Mouse (Mus musculus) limb, embryonic 10.5 days (tissue): Measurements from ENCODE around the gene Bmp6. TPM values are rescaled to one million over a fixed set of nuclear protein-coding genes. Genes with fewer than 3 reads are reported as not detected.

Source experiments
- DNase-seq: peaks from one replicate; pipeline ENCODE4 v3.0.0-alpha.2; 2017; ENCODE audit warnings: low spot score
- H3K27ac ChIP-seq: fragments of 300-500 bp; sonication (generic); 2 replicates; pipeline ENCODE4 v1.5.1; 2016; ENCODE audit warnings: mild to moderate bottlenecking
- H3K27me3 ChIP-seq: fragments of 300-500 bp; sonication (generic); 2 replicates; pipeline ENCODE4 v1.6.1; 2016; ENCODE audit warnings: low read depth, mild to moderate bottlenecking; ENCODE audit not compliant: poor library complexity, severe bottlenecking
- H3K36me3 ChIP-seq: fragments of 300-500 bp; sonication (generic); 2 replicates; pipeline ENCODE4 v1.6.1; 2016; ENCODE audit warnings: mild to moderate bottlenecking, moderate library complexity
- H3K4me1 ChIP-seq: fragments of 300-500 bp; sonication (generic); 2 replicates; pipeline ENCODE4 v1.6.1; 2016
- H3K4me3 ChIP-seq: fragments of 300-500 bp; sonication (generic); 2 replicates; pipeline ENCODE4 v1.5.1; 2016; ENCODE audit warnings: mild to moderate bottlenecking, moderate library complexity
- H3K9me3 ChIP-seq: fragments of 300-500 bp; sonication (generic); replicated peaks from 2 replicates; pipeline ENCODE4 v1.6.1; 2016; ENCODE audit warnings: mild to moderate bottlenecking
- WGBS: fragments of 180-500 bp; shearing (Covaris S2); methylation state at CpG from one replicate; pipeline ENCODE4 v1.1.7; 2016; 5-methylcytosine and 5-hydroxymethylcytosine counted together
- polyA plus RNA-seq: library from polyadenylated mRNA; unstranded; fragments of >200 nt; fragmentation: Nextera tagmentation; extraction: Ambion mirVana; gene quantifications from 2 replicates; pipeline ENCODE4 v1.2.1, GENCODE M21; 2016

Bmp6 gene
- polyA plus RNA-seq, 1 experiment from 2014 or later, result 0.30 TPM

- H3K4me3 ChIP-seq, result no peak overlapping the region
- no peak for DNase-seq
- H3K9me3 ChIP-seq, result no peaks in the 10 kb centered on the region
- no peak overlapping the region for H3K27ac ChIP-seq
- no peaks in the 10 kb centered on the region for H3K27me3 ChIP-seq
- peaks cover 98% of the 10 kb centered on the region for H3K36me3 ChIP-seq
- WGBS, result 93% methylated on average over 8 of the region's 8 CpGs
- no peaks in the 10 kb centered on the region for H3K4me1 ChIP-seq
Observed at GRCm38 (mm10) chr13:38509681-38510341, 164.9 kb downstream of the Bmp6 start.

GRCm38 (mm10) chr13:38511979-38512378, 167.1 kb downstream of the Bmp6 start:
- H3K27ac ChIP-seq, result no peak overlapping the region
- H3K36me3 ChIP-seq, result peaks cover 98% of the 10 kb centered on the region
- WGBS, result 93% methylated on average over 10 of the region's 10 CpGs
- no peaks in the 10 kb centered on the region for H3K4me1 ChIP-seq
- no peaks in the 10 kb centered on the region for H3K27me3 ChIP-seq
- no peak for DNase-seq
- no peaks in the 10 kb centered on the region for H3K9me3 ChIP-seq
- no peak overlapping the region for H3K4me3 ChIP-seq

- no peaks in the 10 kb centered on the region for H3K27me3 ChIP-seq
- no peak overlapping the region for H3K27ac ChIP-seq
- H3K4me1 ChIP-seq, result no peaks in the 10 kb centered on the region
- 94% methylated on average over 7 of the region's 7 CpGs for WGBS
- H3K36me3 ChIP-seq, result peaks cover 98% of the 10 kb centered on the region
- H3K9me3 ChIP-seq, result no peaks in the 10 kb centered on the region
- H3K4me3 ChIP-seq, result no peak overlapping the region
- DNase-seq, result no peak
Observed at GRCm38 (mm10) chr13:38513921-38514320, 169.0 kb downstream of the Bmp6 start.

- H3K4me1 ChIP-seq, result no peaks in the 10 kb centered on the region
- no peaks in the 10 kb centered on the region for H3K9me3 ChIP-seq
- H3K36me3 ChIP-seq, result peaks cover 98% of the 10 kb centered on the region
- no peak overlapping the region for H3K27ac ChIP-seq
- H3K27me3 ChIP-seq, result no peaks in the 10 kb centered on the region
- no peak for DNase-seq
- WGBS, result 91% methylated on average over 2 of the region's 2 CpGs
- H3K4me3 ChIP-seq, result no peak overlapping the region
Observed at GRCm38 (mm10) chr13:38515431-38515830, 170.5 kb downstream of the Bmp6 start.

GRCm38 (mm10) chr13:38515845-38516244, 170.9 kb downstream of the Bmp6 start:
- no peak for DNase-seq
- Histone ChIP-seq H3K27ac (no peak overlapping the region), H3K4me3 (no peak overlapping the region), H3K36me3 (peaks cover 98% of the 10 kb centered on the region), H3K4me1 (no peaks in the 10 kb centered on the region), H3K9me3 (no peaks in the 10 kb centered on the region), H3K27me3 (no peaks in the 10 kb centered on the region)
- 82% methylated on average over 3 of the region's 3 CpGs for WGBS

- no peak overlapping the region for H3K4me3 ChIP-seq
- DNase-seq, result no peak
- 92% methylated on average over 11 of the region's 11 CpGs for WGBS
- no peaks in the 10 kb centered on the region for H3K9me3 ChIP-seq
- H3K27ac ChIP-seq, result no peak overlapping the region
- H3K36me3 ChIP-seq, result peaks cover 99% of the 10 kb centered on the region
- H3K4me1 ChIP-seq, result no peaks in the 10 kb centered on the region
- H3K27me3 ChIP-seq, result no peaks in the 10 kb centered on the region
Observed at GRCm38 (mm10) chr13:38516582-38516981, 171.7 kb downstream of the Bmp6 start.

GRCm38 (mm10) chr13:38520299-38520698, 175.4 kb downstream of the Bmp6 start:
- H3K36me3 ChIP-seq, result peaks cover 95% of the 10 kb centered on the region
- no peak for DNase-seq
- no peaks in the 10 kb centered on the region for H3K9me3 ChIP-seq
- H3K4me3 ChIP-seq, result no peak overlapping the region
- 94% methylated on average over 11 of the region's 11 CpGs for WGBS
- H3K27ac ChIP-seq, result no peak overlapping the region
- no peaks in the 10 kb centered on the region for H3K27me3 ChIP-seq
- 0 out of 2 replicates have a peak, but pooled peaks cover 5% of the 10 kb centered on the region for H3K4me1 ChIP-seq

- no peaks in the 10 kb centered on the region for H3K9me3 ChIP-seq
- H3K4me3 ChIP-seq, result no peak overlapping the region
- H3K36me3 ChIP-seq, result peaks cover 83% of the 10 kb centered on the region
- DNase-seq, result no peak
- peaks cover 17% of the 10 kb centered on the region for H3K4me1 ChIP-seq
- no peak overlapping the region for H3K27ac ChIP-seq
- H3K27me3 ChIP-seq, result no peaks in the 10 kb centered on the region
- 89% methylated on average over 4 of the region's 4 CpGs for WGBS
Observed at GRCm38 (mm10) chr13:38522056-38522654, 177.2 kb downstream of the Bmp6 start.

- Histone ChIP-seq H3K4me3 (no peak overlapping the region), H3K27ac (no peak overlapping the region), H3K27me3 (no peaks in the 10 kb centered on the region), H3K36me3 (peaks cover 72% of the 10 kb centered on the region), H3K4me1 (peaks cover 21% of the 10 kb centered on the region), H3K9me3 (no peaks in the 10 kb centered on the region)
- DNase-seq, result no peak
- 96% methylated on average over 11 of the region's 11 CpGs for WGBS
Observed at GRCm38 (mm10) chr13:38523231-38523630, 178.3 kb downstream of the Bmp6 start.

- whole genome bisulfite sequencing, result 94% methylated on average over 3 of the region's 3 CpGs
- Histone ChIP-seq H3K27me3 (peaks cover 5% of the 10 kb centered on the region; the same call in 1 of the 2 replicates), H3K36me3 (peaks cover 52% of the 10 kb centered on the region), H3K4me1 (peaks cover 29% of the 10 kb centered on the region), H3K4me3 (no peak overlapping the region), H3K27ac (no peak overlapping the region), H3K9me3 (no peaks in the 10 kb centered on the region)
- DNase-seq, result no peak
Observed at GRCm38 (mm10) chr13:38525261-38525660, 180.4 kb downstream of the Bmp6 start.

GRCm38 (mm10) chr13:38526116-38526515, 181.2 kb downstream of the Bmp6 start:
- Histone ChIP-seq H3K4me1 (peaks cover 29% of the 10 kb centered on the region), H3K27me3 (peaks cover 7% of the 10 kb centered on the region; the same call in 1 of the 2 replicates), H3K9me3 (no peaks in the 10 kb centered on the region), H3K27ac (no peak overlapping the region), H3K36me3 (peaks cover 43% of the 10 kb centered on the region), H3K4me3 (no peak overlapping the region)
- DNase-seq, result no peak
- 87% methylated on average over 2 of the region's 2 CpGs for WGBS

GRCm38 (mm10) chr13:38527041-38527796, 182.3 kb downstream of the Bmp6 start:
- DNase-seq, result no peak
- no peaks in the 10 kb centered on the region for H3K9me3 ChIP-seq
- WGBS, result 15% methylated on average over 15 of the region's 15 CpGs
- peaks cover 29% of the 10 kb centered on the region for H3K4me1 ChIP-seq
- H3K4me3 ChIP-seq, result peak overlapping the region; percentile 80
- H3K27me3 ChIP-seq, result peaks cover 7% of the 10 kb centered on the region; the same call in 1 of the 2 replicates
- peaks cover 32% of the 10 kb centered on the region for H3K36me3 ChIP-seq
- H3K27ac ChIP-seq, result peak overlapping the region; percentile 93
